Mouse (Mus musculus): ENCODE results near the gene Dynll1.
"Not testable (repeated sequence)": the region's sequence is repeated elsewhere in the genome, so short reads cannot be mapped to it uniquely, and the experiment has no call there.

The Dynll1 gene

GRCm38 (mm10) chr5:115312816-115313667 is 12.2 kb upstream of the Dynll1 start:
- DNase-seq (ENCODE audit: extremely low read depth, low read depth, low spot score) = no peak

DNA sequence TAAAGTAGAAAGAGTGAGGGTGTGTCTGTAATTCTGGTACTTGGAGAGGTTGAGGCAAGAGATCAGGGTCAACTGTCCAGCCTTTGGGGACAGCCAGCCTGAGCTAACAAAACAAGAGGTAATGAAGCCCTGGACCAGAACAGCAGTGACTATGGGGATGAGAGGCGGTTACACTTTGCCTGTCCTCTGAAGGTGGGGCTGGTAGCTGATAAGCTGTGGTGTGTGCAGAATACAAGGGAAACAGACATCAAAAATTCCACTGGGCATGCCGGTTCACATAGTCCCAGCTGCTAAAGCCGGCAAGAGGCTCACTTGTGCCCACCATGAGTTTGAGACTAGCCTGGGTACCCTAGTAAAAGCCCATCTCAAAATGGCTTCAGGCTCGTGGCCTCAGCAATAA is 11.6 kb upstream of the Dynll1 start:
- DNase-seq (ENCODE audit: extremely low read depth, low read depth, low spot score) = no peak

GRCm38 (mm10) chr5:115302190-115302589 is 1.4 kb upstream of the Dynll1 start:
- not testable (repeated sequence) for DNase-seq (ENCODE audit: extremely low read depth, low read depth, low spot score)

DNA sequence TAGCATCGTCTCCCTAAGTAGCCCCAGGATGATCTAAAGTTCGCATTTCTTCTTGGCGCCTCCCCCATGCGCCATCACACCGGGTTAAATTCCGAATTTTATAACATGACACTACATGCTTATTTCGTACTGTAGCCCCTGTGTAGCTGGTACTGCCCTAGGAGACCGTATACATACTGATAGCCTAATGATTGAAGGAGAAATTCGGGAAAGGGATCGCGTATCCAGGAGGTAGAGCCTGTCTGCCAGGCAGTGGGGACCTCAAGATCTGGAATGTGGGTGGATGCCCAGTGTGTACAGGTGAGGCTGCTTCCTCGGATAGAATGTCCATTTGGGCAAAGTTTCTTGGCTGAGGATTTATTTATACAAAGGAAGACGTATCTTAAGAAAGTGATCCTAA is 816 bp upstream of the Dynll1 start:
- no peak for DNase-seq (ENCODE audit: extremely low read depth, low read depth, low spot score)

- DNase-seq (ENCODE audit: extremely low read depth, low read depth, low spot score) = no peak
Observed at GRCm38 (mm10) chr5:115300035-115300744, 609 bp downstream of the Dynll1 start.

DNA sequence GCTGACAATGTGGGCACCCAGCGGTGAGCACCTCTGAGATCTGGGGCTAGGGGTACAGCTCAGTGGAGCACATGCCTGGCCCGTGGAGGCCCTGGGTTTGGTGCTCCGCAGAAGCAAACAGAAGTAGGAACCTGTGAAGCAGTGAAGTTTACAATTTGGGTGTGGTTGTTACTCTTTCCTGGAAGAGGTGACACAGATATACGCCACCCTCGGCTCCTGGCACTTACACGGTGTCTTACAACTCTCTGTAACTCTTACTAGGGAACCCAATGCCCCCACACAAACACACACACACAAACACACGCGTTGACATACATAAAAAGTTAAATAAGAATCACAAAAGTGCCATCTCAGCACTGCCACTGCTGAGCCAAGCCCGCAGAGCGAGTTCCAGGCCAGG is 4.5 kb downstream of the Dynll1 start:
- no peak for DNase-seq (ENCODE audit: extremely low read depth, low read depth, low spot score)

GRCm38 (mm10) chr5:115294173-115294572 is 6.6 kb downstream of the Dynll1 start:
- no peak for DNase-seq (ENCODE audit: extremely low read depth, low read depth, low spot score)

GRCm38 (mm10) chr5:115284735-115285134 is 16.1 kb downstream of the Dynll1 start:
- DNase-seq (ENCODE audit: extremely low read depth, low read depth, low spot score) = no peak

DNA sequence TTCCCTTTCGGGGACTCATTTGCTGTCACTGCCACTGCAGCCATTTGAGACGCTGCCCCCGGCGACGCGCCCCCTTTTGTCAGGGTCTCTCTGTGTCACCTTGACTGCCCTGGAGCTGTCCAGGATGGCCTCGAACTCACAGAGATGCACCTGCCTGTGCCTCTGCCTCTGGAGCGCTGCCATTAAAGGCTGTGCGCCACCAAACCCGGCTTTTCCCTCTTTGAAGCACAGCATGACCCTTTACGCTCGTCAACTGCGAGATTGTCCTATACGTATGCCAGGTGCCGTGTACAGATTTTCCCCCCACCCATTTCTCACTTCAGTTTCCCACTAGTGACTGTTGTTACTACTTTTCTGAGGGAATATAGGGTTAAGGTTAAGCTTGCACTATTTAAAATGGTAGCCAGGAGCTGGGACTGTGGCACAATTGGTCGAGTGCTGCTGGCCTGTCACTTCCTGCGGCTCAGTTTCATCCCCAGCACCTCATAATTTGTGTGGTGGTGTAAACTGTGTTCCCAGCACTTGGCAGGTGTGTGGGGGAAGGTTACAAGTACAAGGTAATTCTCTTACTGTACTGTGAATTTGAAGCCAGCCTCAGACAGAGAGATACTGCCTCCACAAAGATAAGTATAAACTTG is 20.6 kb downstream of the Dynll1 start:
- no peak for DNase-seq (ENCODE audit: extremely low read depth, low read depth, low spot score)

GRCm38 (mm10) chr5:115279226-115280049 is 21.4 kb downstream of the Dynll1 start, which contains the start of gene Coq5:
Gene Coq5, plus strand, starts transcription at chr5:115279666.
- no peak for DNase-seq (ENCODE audit: extremely low read depth, low read depth, low spot score)

DNA sequence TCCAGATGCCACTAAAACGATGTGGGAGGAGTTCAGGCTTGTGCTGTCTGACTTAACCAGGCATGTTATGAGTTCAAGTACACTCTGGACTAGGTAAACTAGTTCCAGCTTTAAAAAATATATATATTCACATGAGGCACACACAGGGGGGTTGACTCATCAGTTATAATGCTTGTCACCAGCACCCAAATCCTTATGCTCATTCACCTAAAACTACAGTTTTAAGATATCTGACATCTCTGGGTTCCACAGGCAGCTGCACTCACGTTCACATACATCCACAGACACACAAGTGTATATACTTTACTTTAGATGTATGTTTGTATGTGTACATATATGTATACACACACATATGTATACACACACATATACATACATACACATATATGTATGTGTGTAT is 22.0 kb downstream of the Dynll1 start:
- DNase-seq (ENCODE audit: extremely low read depth, low read depth, low spot score) = no peak

- no peak for DNase-seq (ENCODE audit: extremely low read depth, low read depth, low spot score)
Observed at GRCm38 (mm10) chr5:115278053-115278452, 22.7 kb downstream of the Dynll1 start.

GRCm38 (mm10) chr5:115275998-115276397 is 24.8 kb downstream of the Dynll1 start:
- no peak for DNase-seq (ENCODE audit: extremely low read depth, low read depth, low spot score)

- no peak for DNase-seq (ENCODE audit: extremely low read depth, low read depth, low spot score)
Observed at GRCm38 (mm10) chr5:115274771-115275170, 26.0 kb downstream of the Dynll1 start.

DNA sequence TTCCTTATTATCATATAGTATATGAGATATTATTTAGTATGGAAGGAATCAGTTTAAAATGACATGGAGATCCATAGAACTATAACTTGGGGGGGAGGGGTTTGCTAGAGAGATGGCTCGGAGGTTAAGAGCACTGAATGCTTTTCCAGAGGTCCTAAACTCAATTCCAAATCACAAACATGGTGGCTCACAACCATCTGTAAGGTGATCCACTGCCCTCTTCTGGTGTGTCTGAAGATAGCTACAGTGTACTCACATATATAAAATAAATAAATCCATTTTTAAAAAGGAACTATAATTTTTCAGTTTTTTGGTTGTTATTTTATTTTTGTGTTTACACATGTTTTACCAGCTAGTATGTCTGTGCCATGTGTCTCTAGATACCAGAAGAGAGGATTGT is 26.4 kb downstream of the Dynll1 start:
- no peak for DNase-seq (ENCODE audit: extremely low read depth, low read depth, low spot score)

- no peak for DNase-seq (ENCODE audit: extremely low read depth, low read depth, low spot score)
Observed at GRCm38 (mm10) chr5:115273549-115274135, 27.2 kb downstream of the Dynll1 start.

GRCm38 (mm10) chr5:115272812-115273548 is 27.8 kb downstream of the Dynll1 start, which contains the start of gene Rnf10:
Gene Rnf10, minus strand, starts transcription at chr5:115272898.
- DNase-seq (ENCODE audit: extremely low read depth, low read depth, low spot score) = no peak

DNA sequence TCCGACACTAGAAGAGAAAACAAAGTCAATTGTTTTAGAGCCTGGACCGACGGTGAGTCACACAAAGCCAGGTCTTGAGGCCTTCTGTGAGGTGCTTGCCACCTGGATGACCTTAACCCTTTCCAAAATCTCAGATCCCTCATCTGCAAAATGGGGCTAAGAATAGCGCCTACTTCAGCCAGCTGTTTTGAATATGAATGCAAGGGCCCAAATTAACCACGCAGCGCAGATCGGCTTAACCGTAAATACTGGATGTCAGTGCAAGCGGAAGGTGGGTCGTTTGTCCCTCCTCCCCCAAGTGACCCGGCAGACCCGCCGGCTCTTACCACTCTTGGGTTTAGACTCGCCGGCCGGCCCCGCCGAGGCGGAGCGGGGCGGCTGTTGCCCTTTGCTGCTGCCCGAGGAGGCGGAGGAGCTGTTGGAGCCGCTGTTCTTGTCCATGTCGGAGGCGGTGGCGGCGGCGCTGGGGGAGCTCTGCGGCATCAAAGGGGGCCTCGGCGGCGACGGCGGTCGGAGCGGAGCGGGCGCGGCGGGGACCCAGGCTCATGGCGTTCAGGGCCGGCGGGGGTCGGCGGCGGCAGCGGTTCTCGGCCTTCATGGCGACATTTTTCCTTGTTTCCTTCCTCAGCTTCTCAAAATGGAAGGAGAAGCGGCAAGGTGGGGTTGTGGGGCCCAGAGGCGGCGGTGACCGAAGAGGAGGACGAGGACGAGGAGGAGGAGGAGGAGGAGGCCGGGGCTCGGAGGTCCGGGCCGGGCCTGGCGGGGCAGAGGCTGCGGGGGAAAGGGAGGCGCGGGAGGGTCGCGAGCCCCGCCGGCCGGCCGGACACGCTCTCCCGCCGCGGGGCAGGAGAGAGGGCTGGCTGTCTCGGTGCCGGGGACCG is 28.6 kb downstream of the Dynll1 start:
- DNase-seq (ENCODE audit: extremely low read depth, low read depth, low spot score) = no peak

- DNase-seq (ENCODE audit: extremely low read depth, low read depth, low spot score) = no peak
Observed at GRCm38 (mm10) chr5:115269969-115270368, 30.8 kb downstream of the Dynll1 start.

Data from fat pad, adult 2 months (tissue).